Mouse (Mus musculus): Measurements from ENCODE around the gene Polk.

- TF ChIP-seq CTCF (IDR thresholded peaks at IDR 0.05; ENCODE audit: control insufficient read depth, insufficient read depth, low read length) (no peak), POLR2A (IDR thresholded peaks at IDR 0.05; ENCODE audit: borderline replicate concordance, control insufficient read depth, low read depth, low read length) (no peak)
Measured at GRCm38 (mm10) chr13:96579979-96580378, 37.6 kb upstream of the Polk start.

Data from bone marrow, adult 2 months (tissue).